Mouse (Mus musculus): ENCODE results near the gene Hils1. TPM values are rescaled to one million over a fixed set of nuclear protein-coding genes. Genes with fewer than 3 reads are reported as not detected.
A peak's percentile ranks its signal among the peaks of the same experiment; 100 is the strongest.

Hils1 gene
- polyA plus RNA-seq, 1 experiment from 2014 or later = not detected

DNA sequence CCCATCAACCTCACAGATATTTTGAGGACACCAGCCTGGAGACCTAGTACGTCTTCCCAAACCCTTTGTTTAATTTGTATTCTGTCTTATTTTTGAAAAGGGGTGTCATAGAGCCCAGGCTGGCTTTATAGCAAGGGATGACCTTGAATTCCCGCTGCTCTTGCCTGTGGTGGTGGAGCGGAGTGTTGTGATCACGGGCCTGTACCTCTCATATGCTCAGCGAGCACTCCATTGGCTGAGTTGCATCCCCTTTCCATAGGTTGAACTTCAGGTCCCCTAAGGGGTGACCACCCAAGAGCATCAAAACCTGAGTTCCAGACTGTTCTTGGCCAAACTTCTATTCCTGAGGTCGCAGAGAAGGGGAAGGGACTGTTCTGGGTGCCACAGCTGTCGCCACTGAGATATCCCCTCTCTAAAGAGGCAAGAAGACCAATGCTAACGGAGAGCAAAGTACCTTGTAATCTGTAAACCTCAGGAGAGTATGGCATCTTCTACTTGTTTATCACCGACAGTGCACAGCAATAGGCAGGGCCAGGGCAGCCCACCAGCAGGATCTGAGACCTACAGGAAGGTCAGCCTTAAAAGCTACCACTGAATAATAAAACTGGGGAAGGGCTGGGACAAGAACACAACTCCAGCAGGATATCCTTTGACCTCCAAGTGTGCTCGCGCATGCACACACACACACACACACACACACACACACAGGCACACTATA lies 12.2 kb downstream of the Hils1 start:
- Histone ChIP-seq H3K9ac (replicated peaks; ENCODE audit: low read length) (peak overlapping the region; percentile 9), H3K4me3 (ENCODE audit: low read length) (no peak overlapping the region), H3K27me3 (ENCODE audit: insufficient read depth, low read length) (no peaks in the 10 kb centered on the region), H3K27ac (ENCODE audit: low read length) (no peak overlapping the region), H3K4me2 (replicated peaks; ENCODE audit: low read depth, low read length) (peak overlapping the region; percentile 45), H3K4me1 (ENCODE audit: insufficient read depth, low read length) (no peaks in the 10 kb centered on the region), H3K36me3 (ENCODE audit: insufficient read depth, low read length) (no peaks in the 10 kb centered on the region), H3K9me3 (ENCODE audit: low read length) (no peaks in the 10 kb centered on the region)
- WGBS = 77% methylated on average over 11 of the region's 11 CpGs
- peak; percentile 24 for ATAC-seq (ENCODE audit: low FRiP score, low TSS enrichment)

DNA sequence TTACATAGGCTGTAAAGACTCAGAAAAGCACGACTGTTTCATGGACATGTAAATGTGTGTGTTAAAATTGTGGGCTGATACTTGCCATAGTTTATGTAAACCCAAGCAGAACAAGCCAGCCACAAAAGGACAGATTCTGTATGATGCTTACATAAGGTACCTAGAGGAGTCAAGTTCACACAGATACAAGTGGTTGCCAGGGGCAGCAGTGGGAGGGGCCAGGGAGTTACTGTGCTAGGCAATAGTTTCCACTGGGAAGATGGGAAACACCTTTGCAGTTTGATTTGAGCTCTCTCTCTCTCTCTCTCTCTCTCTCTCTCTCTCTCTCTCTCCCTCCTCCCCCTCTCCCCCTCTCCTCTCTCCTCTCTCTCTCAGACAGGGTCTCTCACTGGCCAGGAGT lies 17.7 kb downstream of the Hils1 start:
- Histone ChIP-seq H3K4me1 (ENCODE audit: insufficient read depth, low read length) (peaks cover 23% of the 10 kb centered on the region), H3K36me3 (ENCODE audit: insufficient read depth, low read length) (no peaks in the 10 kb centered on the region), H3K4me2 (replicated peaks; ENCODE audit: low read depth, low read length) (no peak overlapping the region), H3K27me3 (ENCODE audit: insufficient read depth, low read length) (no peaks in the 10 kb centered on the region), H3K9ac (replicated peaks; ENCODE audit: low read length) (no peak overlapping the region; the same call in 1 of the 2 replicates), H3K27ac (ENCODE audit: low read length) (no peak overlapping the region), H3K9me3 (ENCODE audit: low read length) (no peaks in the 10 kb centered on the region), H3K4me3 (ENCODE audit: low read length) (no peak overlapping the region)
- ATAC-seq (ENCODE audit: low FRiP score, low TSS enrichment) = no peak
- 43% methylated on average over 1 of the region's 1 CpGs for WGBS

DNA sequence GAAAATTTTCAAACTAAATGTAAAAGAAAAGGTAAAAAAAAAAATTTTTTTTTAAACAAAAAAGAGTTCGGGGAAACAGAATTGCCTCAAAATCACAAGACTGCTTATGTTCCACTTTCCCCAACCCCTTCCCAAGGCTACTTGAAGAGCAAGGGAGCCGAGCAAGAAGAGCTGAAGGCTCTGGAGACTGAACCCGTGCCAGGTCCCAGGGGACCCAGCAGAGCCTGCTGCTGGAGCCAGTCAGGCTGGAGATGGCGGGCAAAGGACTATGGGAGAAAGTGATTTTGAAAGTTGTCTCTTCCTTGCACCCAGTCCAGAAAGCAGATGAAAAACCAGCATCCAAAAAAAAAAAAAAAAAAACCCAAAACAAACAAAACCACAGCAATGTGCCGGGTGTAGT lies 18.4 kb downstream of the Hils1 start:
- Histone ChIP-seq H3K27me3 (ENCODE audit: insufficient read depth, low read length) (no peaks in the 10 kb centered on the region), H3K4me1 (ENCODE audit: insufficient read depth, low read length) (peaks cover 29% of the 10 kb centered on the region), H3K27ac (ENCODE audit: low read length) (no peak overlapping the region), H3K36me3 (ENCODE audit: insufficient read depth, low read length) (no peaks in the 10 kb centered on the region), H3K4me2 (replicated peaks; ENCODE audit: low read depth, low read length) (no peak overlapping the region), H3K4me3 (ENCODE audit: low read length) (no peak overlapping the region), H3K9ac (replicated peaks; ENCODE audit: low read length) (no peak overlapping the region), H3K9me3 (ENCODE audit: low read length) (no peaks in the 10 kb centered on the region)
- 75% methylated on average over 5 of the region's 5 CpGs for WGBS
- no peak for ATAC-seq (ENCODE audit: low FRiP score, low TSS enrichment)

DNA sequence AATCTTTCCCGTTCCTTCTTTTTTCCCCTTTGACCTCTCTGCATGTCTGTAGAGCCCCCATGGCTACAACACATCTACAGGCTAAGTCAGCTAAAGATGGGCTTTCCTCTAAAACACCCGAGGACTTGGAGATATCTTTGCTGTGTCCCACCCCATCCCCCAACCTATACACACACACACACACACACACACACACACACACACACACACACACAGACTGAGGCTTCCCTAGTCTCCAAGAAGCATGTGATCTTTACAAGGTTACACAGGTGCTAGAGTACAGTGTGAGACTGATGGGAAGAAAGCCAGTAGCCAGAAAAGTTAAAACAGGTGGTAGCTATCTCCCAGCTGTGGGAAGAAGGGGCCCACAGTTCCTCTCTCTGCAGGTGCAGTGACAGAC lies 19.0 kb downstream of the Hils1 start:
- no peaks in the 10 kb centered on the region for H3K27me3 ChIP-seq (ENCODE audit: insufficient read depth, low read length)
- no peak overlapping the region for H3K27ac ChIP-seq (ENCODE audit: low read length)
- H3K4me2 ChIP-seq (replicated peaks; ENCODE audit: low read depth, low read length) = no peak overlapping the region
- H3K9me3 ChIP-seq (ENCODE audit: low read length) = no peaks in the 10 kb centered on the region
- H3K4me3 ChIP-seq (ENCODE audit: low read length) = no peak overlapping the region
- no peaks in the 10 kb centered on the region for H3K36me3 ChIP-seq (ENCODE audit: insufficient read depth, low read length)
- WGBS = 71% methylated on average over 2 of the region's 2 CpGs
- H3K9ac ChIP-seq (replicated peaks; ENCODE audit: low read length) = no peak overlapping the region
- peaks cover 29% of the 10 kb centered on the region for H3K4me1 ChIP-seq (ENCODE audit: insufficient read depth, low read length)
- no peak for ATAC-seq (ENCODE audit: low FRiP score, low TSS enrichment)

DNA sequence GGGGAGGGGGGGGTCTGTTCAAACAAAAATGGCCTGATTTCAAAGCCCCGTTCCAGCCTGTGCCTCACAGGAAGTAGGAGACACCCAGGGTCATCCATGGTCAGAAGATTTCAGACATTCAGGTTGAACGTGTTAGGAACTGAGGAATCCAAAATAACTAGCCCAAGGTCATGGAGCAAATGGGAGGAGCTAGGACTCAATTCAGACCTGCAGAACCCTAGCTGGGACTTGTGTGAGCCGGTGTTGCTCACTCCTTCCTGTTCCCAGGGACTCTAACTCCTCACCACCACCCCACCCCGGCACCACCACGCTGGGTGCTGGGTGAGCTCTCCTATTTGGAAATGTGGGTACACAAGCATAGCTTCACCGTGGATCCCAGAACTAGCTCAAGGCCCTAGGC lies 19.9 kb downstream of the Hils1 start:
- no peak for ATAC-seq (ENCODE audit: low FRiP score, low TSS enrichment)
- Histone ChIP-seq H3K4me3 (ENCODE audit: low read length) (no peak overlapping the region), H3K27me3 (ENCODE audit: insufficient read depth, low read length) (no peaks in the 10 kb centered on the region), H3K36me3 (ENCODE audit: insufficient read depth, low read length) (no peaks in the 10 kb centered on the region), H3K4me2 (replicated peaks; ENCODE audit: low read depth, low read length) (no peak overlapping the region), H3K9ac (replicated peaks; ENCODE audit: low read length) (no peak overlapping the region), H3K4me1 (ENCODE audit: insufficient read depth, low read length) (peaks cover 32% of the 10 kb centered on the region), H3K9me3 (ENCODE audit: low read length) (no peaks in the 10 kb centered on the region), H3K27ac (ENCODE audit: low read length) (no peak overlapping the region)
- 42% methylated on average over 6 of the region's 6 CpGs for WGBS

DNA sequence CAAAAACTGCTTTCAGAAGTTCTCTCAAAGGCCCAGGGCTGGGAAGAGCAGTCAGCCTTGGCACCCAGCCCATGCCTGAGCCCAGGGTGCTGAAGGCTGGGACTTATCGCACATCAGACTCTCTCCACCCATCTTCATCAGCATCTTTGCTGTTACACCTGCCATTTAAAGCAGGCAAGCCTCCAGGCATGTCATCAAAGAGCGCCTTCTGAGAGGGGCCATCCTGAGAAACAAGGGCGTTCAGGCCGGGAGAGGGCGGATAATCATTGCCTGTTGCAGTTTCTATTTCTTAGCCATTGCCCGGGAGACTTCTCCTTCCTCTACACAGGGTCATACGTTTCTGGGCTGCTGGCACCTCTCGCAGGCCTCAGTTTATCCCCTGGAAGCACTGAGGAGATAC lies 20.5 kb downstream of the Hils1 start:
- H3K4me1 ChIP-seq (ENCODE audit: insufficient read depth, low read length) = peaks cover 37% of the 10 kb centered on the region
- WGBS = 89% methylated on average over 8 of the region's 8 CpGs
- H3K9ac ChIP-seq (replicated peaks; ENCODE audit: low read length) = no peak overlapping the region
- no peaks in the 10 kb centered on the region for H3K27me3 ChIP-seq (ENCODE audit: insufficient read depth, low read length)
- no peak for ATAC-seq (ENCODE audit: low FRiP score, low TSS enrichment)
- no peaks in the 10 kb centered on the region for H3K9me3 ChIP-seq (ENCODE audit: low read length)
- H3K4me2 ChIP-seq (replicated peaks; ENCODE audit: low read depth, low read length) = no peak overlapping the region
- no peak overlapping the region for H3K27ac ChIP-seq (ENCODE audit: low read length)
- H3K36me3 ChIP-seq (ENCODE audit: insufficient read depth, low read length) = no peaks in the 10 kb centered on the region
- H3K4me3 ChIP-seq (ENCODE audit: low read length) = no peak overlapping the region

DNA sequence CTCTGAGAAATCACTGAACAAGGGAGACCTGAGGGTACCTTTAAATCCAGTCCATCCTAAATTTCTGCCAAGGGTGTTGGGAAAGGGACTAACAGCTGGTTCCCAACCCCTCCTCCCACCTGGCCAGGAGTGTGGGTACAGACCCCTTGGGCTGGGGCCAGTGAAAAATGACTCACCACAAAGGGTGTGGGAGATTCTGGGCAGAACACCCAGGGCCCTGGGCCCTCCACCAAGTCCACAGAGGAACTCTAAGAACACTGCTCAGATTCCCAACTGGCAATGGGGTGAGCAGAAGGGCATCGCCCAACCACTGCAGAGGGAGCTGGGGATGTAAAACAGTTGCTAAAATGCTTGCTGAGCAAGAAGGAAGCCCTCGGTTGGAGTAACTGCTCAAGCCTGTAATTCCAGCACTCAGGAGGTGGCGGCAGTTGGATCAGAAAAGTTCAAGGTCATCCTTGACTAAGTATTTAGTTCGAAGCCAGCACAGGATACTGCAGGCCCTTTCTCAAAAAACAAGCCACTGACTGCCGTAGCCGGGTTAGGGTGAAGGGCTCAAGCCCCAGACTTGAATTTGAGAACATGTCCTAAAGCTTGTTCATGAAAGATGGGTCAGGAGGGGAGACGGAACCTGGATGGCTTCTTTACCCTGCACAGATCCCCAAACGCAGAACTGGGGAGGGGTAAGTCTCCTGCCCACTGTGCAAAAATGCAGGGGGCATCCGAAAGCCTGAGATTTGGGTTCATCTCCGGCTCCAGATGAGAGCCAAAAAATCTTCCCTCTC lies 21.6 kb downstream of the Hils1 start:
- Histone ChIP-seq H3K4me2 (replicated peaks; ENCODE audit: low read depth, low read length) (peak overlapping the region; percentile 90), H3K27me3 (ENCODE audit: insufficient read depth, low read length) (no peaks in the 10 kb centered on the region), H3K4me1 (ENCODE audit: insufficient read depth, low read length) (peaks cover 48% of the 10 kb centered on the region), H3K9ac (replicated peaks; ENCODE audit: low read length) (peak overlapping the region; percentile 93), H3K4me3 (ENCODE audit: low read length) (peak overlapping the region; percentile 95), H3K36me3 (ENCODE audit: insufficient read depth, low read length) (no peaks in the 10 kb centered on the region), H3K9me3 (ENCODE audit: low read length) (no peaks in the 10 kb centered on the region), H3K27ac (ENCODE audit: low read length) (peak overlapping the region; percentile 95)
- WGBS = 12% methylated on average over 10 of the region's 10 CpGs
- ATAC-seq (ENCODE audit: low FRiP score, low TSS enrichment) = no peak

DNA sequence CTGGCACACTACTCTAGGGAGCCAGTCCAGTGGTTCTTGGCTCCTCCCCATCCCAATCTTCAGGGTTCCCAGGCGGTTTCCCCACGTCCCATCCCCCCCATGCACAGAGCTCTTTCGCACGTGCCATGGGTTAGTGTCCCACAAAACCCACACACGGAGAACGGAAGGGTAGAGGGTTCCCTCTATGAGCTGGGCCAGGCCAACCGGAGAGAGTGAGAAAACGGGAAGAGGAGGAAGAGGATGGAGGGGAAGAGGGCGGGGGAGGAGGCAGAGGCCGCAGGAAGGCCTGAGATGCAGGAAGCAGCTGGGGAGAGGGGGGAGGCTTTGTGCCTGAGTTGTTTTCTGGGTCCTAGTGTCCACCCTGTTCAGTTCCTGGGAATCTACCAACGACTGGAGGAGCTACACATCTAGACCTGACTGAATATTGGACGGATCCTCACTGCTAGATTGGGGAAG lies 22.2 kb downstream of the Hils1 start:
- Histone ChIP-seq H3K27ac (ENCODE audit: low read length) (peak overlapping the region; percentile 95), H3K4me1 (ENCODE audit: insufficient read depth, low read length) (peaks cover 54% of the 10 kb centered on the region)

DNA sequence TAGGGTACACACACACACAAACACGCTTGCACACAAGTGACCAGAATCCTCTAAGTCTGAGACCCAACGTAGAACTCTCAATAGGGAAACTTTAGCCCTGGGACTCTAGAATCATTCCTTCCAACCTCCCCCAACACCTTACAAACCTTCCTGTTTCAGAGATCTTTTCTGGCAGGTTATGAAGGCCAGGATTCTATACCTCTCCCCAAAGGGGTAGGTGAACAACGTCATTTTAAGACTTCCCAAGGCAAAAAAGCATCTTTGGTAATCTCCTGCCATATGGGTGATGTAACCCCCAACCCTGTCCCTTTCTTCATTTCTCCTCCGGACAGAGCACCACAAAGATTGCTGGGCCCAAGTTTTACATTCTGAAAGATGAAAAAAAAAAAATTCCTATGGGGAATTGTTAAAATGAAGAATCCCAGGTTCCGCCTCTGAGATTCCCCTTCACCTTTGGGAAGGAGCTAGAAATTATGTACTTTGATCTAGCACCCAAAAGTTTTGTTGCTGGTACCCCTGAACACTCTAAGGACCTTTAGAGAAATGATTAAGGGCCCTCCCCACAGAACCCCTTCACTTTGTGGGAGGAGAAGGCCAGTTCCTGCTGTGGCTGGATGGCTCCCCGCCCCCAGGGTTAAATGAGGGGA lies 22.8 kb downstream of the Hils1 start:
- H3K9me3 ChIP-seq (ENCODE audit: low read length) = no peaks in the 10 kb centered on the region
- H3K4me2 ChIP-seq (replicated peaks; ENCODE audit: low read depth, low read length) = peak overlapping the region; percentile 90
- peaks cover 61% of the 10 kb centered on the region for H3K4me1 ChIP-seq (ENCODE audit: insufficient read depth, low read length)
- H3K36me3 ChIP-seq (ENCODE audit: insufficient read depth, low read length) = no peaks in the 10 kb centered on the region
- 43% methylated on average over 6 of the region's 6 CpGs for WGBS
- H3K4me3 ChIP-seq (ENCODE audit: low read length) = peak overlapping the region; percentile 95
- no peak for ATAC-seq (ENCODE audit: low FRiP score, low TSS enrichment)
- peak overlapping the region; percentile 93 for H3K9ac ChIP-seq (replicated peaks; ENCODE audit: low read length)
- no peaks in the 10 kb centered on the region for H3K27me3 ChIP-seq (ENCODE audit: insufficient read depth, low read length)
- peak overlapping the region; percentile 95 for H3K27ac ChIP-seq (ENCODE audit: low read length)

More for the DNA sequence above, 22.2 kb downstream of the Hils1 start:
- no peaks in the 10 kb centered on the region for H3K36me3 ChIP-seq (ENCODE audit: insufficient read depth, low read length)
- H3K4me3 ChIP-seq (ENCODE audit: low read length) = peak overlapping the region; percentile 95
- 1% methylated on average over 12 of the region's 12 CpGs for WGBS
- no peaks in the 10 kb centered on the region for H3K9me3 ChIP-seq (ENCODE audit: low read length)
- H3K9ac ChIP-seq (replicated peaks; ENCODE audit: low read length) = peak overlapping the region; percentile 93
- H3K27me3 ChIP-seq (ENCODE audit: insufficient read depth, low read length) = no peaks in the 10 kb centered on the region
- H3K4me2 ChIP-seq (replicated peaks; ENCODE audit: low read depth, low read length) = peak overlapping the region; percentile 90
- ATAC-seq (ENCODE audit: low FRiP score, low TSS enrichment) = peak; percentile 46
